Mouse (Mus musculus): ENCODE measurements at regions not wholly inside any gene's neighbourhood (a gene's known extent, or its start where the extent isn't known, plus 50 kb on each side); places are given as distances from the start of the nearest gene placed in this dataset.
"Not testable (repeated sequence)": the region's sequence is repeated elsewhere in the genome, so short reads cannot be mapped to it uniquely, and the experiment has no call there.

GRCm38 (mm10) chr14:53439643-53440042 is 814.3 kb downstream of the Dad1 start:
- not testable (repeated sequence) for DNase-seq (ENCODE audit: low spot score)

- not testable (repeated sequence) for DNase-seq (ENCODE audit: low spot score)
Observed at GRCm38 (mm10) chr14:53430130-53430529, 823.8 kb downstream of the Dad1 start.

- DNase-seq (ENCODE audit: low spot score): not testable (repeated sequence)
Observed at GRCm38 (mm10) chr14:53428447-53428846, 825.5 kb downstream of the Dad1 start.

GRCm38 (mm10) chr14:53427636-53428035 is 826.3 kb downstream of the Dad1 start:
- DNase-seq (ENCODE audit: low spot score): not testable (repeated sequence)

GRCm38 (mm10) chr14:53416955-53417354 is 836.9 kb downstream of the Dad1 start:
- DNase-seq (ENCODE audit: low spot score): not testable (repeated sequence)

- DNase-seq (ENCODE audit: low spot score): not testable (repeated sequence)
Observed at GRCm38 (mm10) chr14:53407500-53408227, 846.2 kb downstream of the Dad1 start.

- not testable (repeated sequence) for DNase-seq (ENCODE audit: low spot score)
Observed at GRCm38 (mm10) chr14:53390307-53390706, 863.6 kb downstream of the Dad1 start.

GRCm38 (mm10) chr14:53374591-53374990 is 879.0 kb upstream of the Olfr1507 start:
- not testable (repeated sequence) for DNase-seq (ENCODE audit: low spot score)

GRCm38 (mm10) chr14:53373777-53374468 is 878.4 kb upstream of the Olfr1507 start:
- not testable (repeated sequence) for DNase-seq (ENCODE audit: low spot score)

- no peak for DNase-seq (ENCODE audit: low spot score)
Observed at GRCm38 (mm10) chr14:53369776-53370175, 874.2 kb upstream of the Olfr1507 start.

- not testable (repeated sequence) for DNase-seq (ENCODE audit: low spot score)
Observed at GRCm38 (mm10) chr14:53367420-53367819, 871.9 kb upstream of the Olfr1507 start.

GRCm38 (mm10) chr14:53363995-53364394 is 868.4 kb upstream of the Olfr1507 start:
- DNase-seq (ENCODE audit: low spot score): not testable (repeated sequence)

GRCm38 (mm10) chr14:53362054-53362453 is 866.5 kb upstream of the Olfr1507 start:
- not testable (repeated sequence) for DNase-seq (ENCODE audit: low spot score)

GRCm38 (mm10) chr14:53357498-53357897 is 861.9 kb upstream of the Olfr1507 start:
- not testable (repeated sequence) for DNase-seq (ENCODE audit: low spot score)

GRCm38 (mm10) chr14:53356783-53357182 is 861.2 kb upstream of the Olfr1507 start:
- not testable (repeated sequence) for DNase-seq (ENCODE audit: low spot score)

- not testable (repeated sequence) for DNase-seq (ENCODE audit: low spot score)
Observed at GRCm38 (mm10) chr14:53351457-53351856, 855.9 kb upstream of the Olfr1507 start.

GRCm38 (mm10) chr14:53350780-53351179 is 855.2 kb upstream of the Olfr1507 start:
- not testable (repeated sequence) for DNase-seq (ENCODE audit: low spot score)

- DNase-seq (ENCODE audit: low spot score): not testable (repeated sequence)
Observed at GRCm38 (mm10) chr14:53349111-53349510, 853.6 kb upstream of the Olfr1507 start.

- DNase-seq (ENCODE audit: low spot score): not testable (repeated sequence)
Observed at GRCm38 (mm10) chr14:53345568-53345967, 850.0 kb upstream of the Olfr1507 start.

GRCm38 (mm10) chr14:53343849-53344248 is 848.3 kb upstream of the Olfr1507 start:
- not testable (repeated sequence) for DNase-seq (ENCODE audit: low spot score)

- not testable (repeated sequence) for DNase-seq (ENCODE audit: low spot score)
Observed at GRCm38 (mm10) chr14:53339167-53339566, 843.6 kb upstream of the Olfr1507 start.

- DNase-seq (ENCODE audit: low spot score): not testable (repeated sequence)
Observed at GRCm38 (mm10) chr14:53337446-53337845, 841.9 kb upstream of the Olfr1507 start.

GRCm38 (mm10) chr14:53336705-53337104 is 841.2 kb upstream of the Olfr1507 start:
- DNase-seq (ENCODE audit: low spot score): not testable (repeated sequence)

All from urinary bladder, adult 2 months (tissue).